Mouse (Mus musculus): Measurements from ENCODE around the gene Gm11563.
"Not testable (repeated sequence)": the region's sequence is repeated elsewhere in the genome, so short reads cannot be mapped to it uniquely, and the experiment has no call there.

Gene Gm11563

GRCm38 (mm10) chr11:99658467-99659010 lies at the start of gene Gm11563:
Gene Gm11563 (minus strand): TSS chr11:99658960.
- DNase-seq (ENCODE audit: low read depth), result not testable (repeated sequence)

- no peak for DNase-seq (ENCODE audit: low read depth)
These were observed 31.7 kb upstream of the Gm11563 start, which contains the start of gene Gm14190 for GRCm38 (mm10) chr11:99690463-99690862. Gene Gm14190 (minus strand): TSS chr11:99690740.

- not testable (repeated sequence) for DNase-seq (ENCODE audit: low read depth)
These were observed 26.5 kb upstream of the Gm11563 start for GRCm38 (mm10) chr11:99685235-99685634.

GRCm38 (mm10) chr11:99683481-99683880 lies 24.7 kb upstream of the Gm11563 start:
- DNase-seq (ENCODE audit: low read depth), result no peak

- DNase-seq (ENCODE audit: low read depth), result no peak
These were observed 7.1 kb upstream of the Gm11563 start, which contains the start of gene Krtap4-6 for GRCm38 (mm10) chr11:99665860-99666259. Gene Krtap4-6 (minus strand): TSS chr11:99665960.

- DNase-seq (ENCODE audit: low read depth), result no peak
These were observed 4.0 kb upstream of the Gm11563 start for GRCm38 (mm10) chr11:99662802-99663201.

GRCm38 (mm10) chr11:99659256-99659655 lies 496 bp upstream of the Gm11563 start:
- DNase-seq (ENCODE audit: low read depth), result no peak

GRCm38 (mm10) chr11:99657051-99657450 lies 1.7 kb downstream of the Gm11563 start:
- no peak for DNase-seq (ENCODE audit: low read depth)

GRCm38 (mm10) chr11:99650136-99650535 lies 8.6 kb downstream of the Gm11563 start, which contains the start of gene Gm11555:
Gene Gm11555 (minus strand): TSS chr11:99650236.
- no peak for DNase-seq (ENCODE audit: low read depth)

- DNase-seq (ENCODE audit: low read depth), result no peak
These were observed 12.3 kb downstream of the Gm11563 start for GRCm38 (mm10) chr11:99646444-99646843.

- no peak for DNase-seq (ENCODE audit: low read depth)
These were observed 14.4 kb downstream of the Gm11563 start for GRCm38 (mm10) chr11:99644351-99644750.

GRCm38 (mm10) chr11:99643635-99644139 lies 15.1 kb downstream of the Gm11563 start, which contains the start of gene Krtap4-7:
Gene Krtap4-7 (minus strand): TSS chr11:99644089.
- not testable (repeated sequence) for DNase-seq (ENCODE audit: low read depth)

GRCm38 (mm10) chr11:99640926-99641325 lies 17.8 kb downstream of the Gm11563 start:
- DNase-seq (ENCODE audit: low read depth), result no peak

- no peak for DNase-seq (ENCODE audit: low read depth)
These were observed 21.7 kb downstream of the Gm11563 start for GRCm38 (mm10) chr11:99637086-99637485.

GRCm38 (mm10) chr11:99634653-99635134 lies 24.1 kb downstream of the Gm11563 start, which contains the start of gene Krtap4-2:
Gene Krtap4-2 (minus strand): TSS chr11:99635084.
- no peak for DNase-seq (ENCODE audit: low read depth)

- no peak for DNase-seq (ENCODE audit: low read depth)
These were observed 25.5 kb downstream of the Gm11563 start for GRCm38 (mm10) chr11:99633293-99633692.

- DNase-seq (ENCODE audit: low read depth), result no peak
These were observed 27.9 kb downstream of the Gm11563 start for GRCm38 (mm10) chr11:99630890-99631289.

- DNase-seq (ENCODE audit: low read depth), result no peak
These were observed 30.6 kb downstream of the Gm11563 start, which contains the start of gene Krtap4-1 for GRCm38 (mm10) chr11:99628138-99628537. Gene Krtap4-1 (minus strand): TSS chr11:99628238.

- no peak for DNase-seq (ENCODE audit: low read depth)
These were observed 38.4 kb downstream of the Gm11563 start, which contains the start of gene Gm11562 for GRCm38 (mm10) chr11:99620335-99620734. Gene Gm11562 (minus strand): TSS chr11:99620435.

- no peak for DNase-seq (ENCODE audit: low read depth)
These were observed 43.9 kb downstream of the Gm11563 start, which contains the start of gene Krtap2-4 for GRCm38 (mm10) chr11:99614796-99615363. Gene Krtap2-4 (minus strand): TSS chr11:99614846.

GRCm38 (mm10) chr11:99610089-99610488 lies 48.7 kb downstream of the Gm11563 start, which contains the start of gene Gm11937:
Gene Gm11937 (minus strand): TSS chr11:99610189.
- not testable (repeated sequence) for DNase-seq (ENCODE audit: low read depth)

- DNase-seq (ENCODE audit: low read depth), result no peak
These were observed 49.6 kb downstream of the Gm11563 start for GRCm38 (mm10) chr11:99609126-99609525.
